Mouse (Mus musculus): ENCODE results near the gene Plek2.
"Not testable (repeated sequence)": the region's sequence is repeated elsewhere in the genome, so short reads cannot be mapped to it uniquely, and the experiment has no call there.

The Plek2 gene

DNA sequence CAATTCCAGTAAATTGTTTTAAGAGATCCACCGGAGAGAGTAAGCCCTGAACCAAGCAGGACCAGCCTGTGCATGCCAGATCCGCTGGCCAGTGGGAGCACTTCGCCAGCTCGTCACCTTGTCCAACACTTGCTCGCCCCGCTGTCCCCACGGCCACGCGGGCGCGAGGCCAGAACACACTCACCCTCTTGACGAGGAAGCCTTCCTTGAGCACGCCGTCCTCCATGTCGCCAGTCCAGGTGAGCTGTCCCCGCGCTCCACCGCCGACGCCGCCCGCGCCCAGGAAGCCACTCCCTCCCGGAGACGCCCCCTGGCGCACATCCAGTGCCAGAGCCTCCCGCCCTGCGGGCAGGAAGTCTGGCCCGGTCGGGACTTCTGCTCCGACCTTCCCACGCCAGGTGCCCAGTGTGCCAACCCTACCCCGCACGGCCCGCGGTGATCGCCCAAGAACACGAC is at the start of gene Plek2:
Gene Plek2, minus strand, starts transcription at position 258 of the 456 bp plus-strand sequence.
- DNase-seq (ENCODE audit: low read depth), result no peak

DNA sequence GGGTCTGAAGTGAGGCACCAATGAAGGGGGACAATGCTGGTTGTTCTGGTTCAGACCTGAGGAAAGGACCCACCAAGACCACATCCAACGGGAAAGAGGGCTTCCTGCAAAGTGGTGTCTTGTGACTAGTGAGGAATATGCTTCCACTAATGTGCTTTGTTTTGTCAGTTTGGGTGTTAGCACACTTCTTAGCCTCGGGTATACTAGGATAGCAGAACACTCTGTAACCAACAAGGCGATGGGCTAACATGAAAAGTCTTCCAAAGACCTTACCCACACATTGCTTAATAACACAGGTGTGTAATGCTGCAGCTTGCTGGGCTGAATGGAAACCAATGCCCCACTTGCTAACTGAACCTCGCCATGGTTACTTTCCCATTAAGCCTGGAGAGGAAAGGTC is 49.6 kb upstream of the Plek2 start:
- DNase-seq (ENCODE audit: low read depth), result no peak

DNA sequence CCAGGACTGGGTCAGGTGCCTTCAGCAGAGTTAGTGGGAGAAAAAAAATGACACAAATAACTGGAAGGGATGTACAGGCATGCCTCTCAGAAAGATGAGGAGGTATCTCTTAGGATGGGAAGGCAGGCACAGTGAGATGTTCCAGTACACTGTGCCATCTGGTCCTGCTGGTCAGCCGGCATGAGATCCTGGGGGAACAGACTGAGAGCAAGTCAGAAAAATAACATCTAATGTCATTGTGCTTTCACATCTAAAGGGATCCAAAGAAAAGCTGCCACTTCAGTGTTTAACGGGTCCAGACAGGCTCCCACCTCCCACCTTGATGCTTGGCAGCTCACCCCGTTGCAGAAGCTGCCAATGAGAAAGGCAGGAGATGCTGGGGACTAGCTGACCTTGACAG is 45.7 kb upstream of the Plek2 start:
- DNase-seq (ENCODE audit: low read depth), result no peak

DNA sequence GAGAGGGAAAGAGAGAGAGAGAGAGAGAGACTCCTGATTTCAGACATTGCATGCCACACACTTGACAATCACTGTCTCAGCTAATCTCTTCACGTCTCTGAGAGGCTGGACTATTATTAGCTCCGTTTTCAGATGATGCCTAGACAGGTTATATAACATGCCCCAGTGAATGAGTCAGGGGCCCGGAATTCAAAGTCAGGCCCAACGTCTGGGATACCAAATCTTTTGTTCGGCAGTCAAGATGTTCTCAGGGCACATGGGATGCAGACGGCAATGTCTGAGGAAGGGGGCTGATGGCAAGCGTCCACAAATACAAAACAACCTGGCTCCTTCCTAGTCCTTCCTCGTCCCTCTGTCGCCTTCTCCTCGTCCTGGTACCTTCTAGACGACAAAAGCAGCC is 45.3 kb upstream of the Plek2 start:
- DNase-seq (ENCODE audit: low read depth), result no peak

DNA sequence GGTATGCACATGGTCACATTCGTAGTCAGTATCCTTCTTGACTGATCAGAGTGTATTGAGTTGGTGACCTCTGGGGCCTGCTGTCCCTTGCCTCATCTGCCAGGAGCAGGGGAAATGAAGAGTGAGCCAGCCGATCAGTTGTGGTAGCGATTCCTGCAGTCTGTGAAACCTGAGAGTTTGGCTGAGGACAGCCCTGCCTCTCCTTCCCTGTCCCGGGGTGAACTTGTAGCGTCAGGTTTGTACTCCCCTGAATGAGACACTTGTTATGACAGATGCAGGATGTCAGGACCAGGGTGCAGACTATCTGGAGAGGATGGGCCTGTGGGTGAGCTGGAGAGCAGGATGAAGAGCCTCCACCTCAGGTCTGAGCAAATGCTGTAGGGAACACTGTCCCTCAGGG is 40.9 kb upstream of the Plek2 start:
- no peak for DNase-seq (ENCODE audit: low read depth)

DNA sequence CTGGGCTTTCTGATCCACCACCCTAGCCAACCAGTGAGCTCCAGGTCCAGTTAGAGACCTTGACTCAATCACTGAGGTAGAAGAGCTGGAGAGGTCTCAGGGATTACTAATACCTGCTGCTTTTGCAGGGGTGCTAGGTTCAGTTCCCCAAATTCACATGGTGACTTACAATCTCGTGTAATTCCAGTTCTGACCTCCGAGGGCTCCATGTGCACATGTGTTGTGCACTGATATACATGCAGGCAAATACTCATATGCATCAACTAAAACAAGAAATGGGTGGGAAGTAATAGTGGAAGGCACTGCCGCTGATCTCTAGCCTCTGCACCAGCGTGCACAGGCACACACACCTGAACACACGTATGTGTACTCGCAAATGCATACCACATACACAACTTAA is 40.4 kb upstream of the Plek2 start:
- peak; percentile 12 for DNase-seq (ENCODE audit: low read depth)

DNA sequence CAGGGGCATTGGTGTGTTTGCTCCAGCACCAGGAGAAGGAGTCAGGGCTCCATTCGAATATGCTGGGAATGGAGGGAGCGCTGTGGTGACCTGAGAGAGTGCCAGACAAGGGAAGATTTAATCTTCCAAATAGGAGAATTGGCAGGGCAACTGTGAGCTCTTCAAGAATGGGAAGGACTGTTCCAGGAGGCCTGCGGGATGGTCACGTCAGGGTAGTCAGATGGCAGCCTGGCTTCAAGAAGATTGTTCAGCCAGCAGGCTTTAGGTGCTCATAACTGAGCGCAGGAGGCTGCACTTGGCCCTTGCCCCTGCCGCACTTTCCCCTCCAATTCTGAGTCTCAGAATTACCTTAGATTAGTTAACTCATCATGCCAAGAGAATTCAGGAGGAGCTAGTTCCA is 36.2 kb upstream of the Plek2 start:
- DNase-seq (ENCODE audit: low read depth), result no peak

DNA sequence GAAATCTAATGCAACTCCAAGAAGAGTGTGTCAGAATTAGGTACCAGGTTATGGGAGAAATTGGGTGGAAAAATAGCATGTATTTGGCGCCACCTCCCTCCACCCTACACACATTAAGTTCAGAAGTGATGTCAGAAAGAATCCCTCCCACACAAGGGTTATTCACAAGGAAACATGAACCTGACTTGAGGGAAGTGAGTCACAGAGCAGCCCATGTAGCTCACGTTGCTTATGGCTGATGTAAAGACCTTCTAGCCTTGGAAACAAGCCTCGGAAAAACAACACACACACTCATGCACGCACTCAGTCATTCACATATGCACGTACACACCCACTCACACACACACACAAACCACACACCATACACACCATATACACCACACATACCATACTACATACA is 33.3 kb upstream of the Plek2 start:
- no peak for DNase-seq (ENCODE audit: low read depth)

DNA sequence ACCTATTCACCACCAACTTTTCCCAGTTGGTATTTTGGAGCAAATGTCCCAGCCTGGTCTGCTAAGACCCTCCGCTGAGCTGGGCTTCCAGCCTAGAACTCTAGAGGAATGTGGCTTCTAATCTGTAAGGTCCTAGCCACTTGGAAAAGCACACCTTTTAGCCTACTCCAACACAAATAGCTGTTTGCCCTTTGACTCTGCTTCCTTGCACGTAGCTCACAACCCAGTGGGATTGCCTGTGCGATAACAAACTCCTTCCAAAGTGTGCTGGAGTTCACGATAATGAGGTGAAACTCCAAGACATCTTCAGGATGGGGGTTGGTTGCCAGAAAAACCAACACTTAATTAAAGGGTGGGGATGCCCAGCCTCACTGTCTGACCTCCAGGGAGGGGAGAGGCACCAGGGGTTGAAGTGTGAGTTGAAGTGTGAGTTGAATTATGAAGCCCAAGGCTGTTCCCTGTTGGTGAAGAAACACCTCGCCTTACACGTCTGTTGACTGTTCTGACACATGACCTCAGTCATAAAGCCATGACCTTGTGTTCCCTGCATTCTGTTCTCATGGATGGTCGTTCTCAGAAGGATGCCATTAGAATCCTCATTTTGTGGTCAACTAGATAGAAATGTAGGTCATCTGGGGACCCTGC is 32.8 kb upstream of the Plek2 start:
- no peak for DNase-seq (ENCODE audit: low read depth)

DNA sequence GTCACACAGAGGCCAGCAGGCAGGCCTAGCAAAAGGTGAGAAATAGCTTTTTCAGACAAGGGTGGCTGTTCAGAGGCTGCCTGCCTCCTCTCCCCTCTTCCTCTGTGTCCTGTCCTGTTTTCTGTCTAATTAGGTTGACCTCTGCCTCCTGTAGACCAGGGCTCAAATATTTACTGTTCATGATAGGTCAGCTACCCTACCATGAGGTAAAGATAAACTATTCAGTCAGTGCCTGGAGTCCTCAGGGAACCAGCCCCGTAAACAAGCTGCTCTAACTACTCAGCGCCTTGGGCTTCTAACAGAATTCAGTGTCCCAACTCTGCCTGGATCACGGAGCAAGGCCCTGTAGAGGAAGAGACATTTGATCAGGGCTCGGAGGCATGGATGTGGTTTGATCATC is 29.7 kb upstream of the Plek2 start:
- DNase-seq (ENCODE audit: low read depth), result no peak

DNA sequence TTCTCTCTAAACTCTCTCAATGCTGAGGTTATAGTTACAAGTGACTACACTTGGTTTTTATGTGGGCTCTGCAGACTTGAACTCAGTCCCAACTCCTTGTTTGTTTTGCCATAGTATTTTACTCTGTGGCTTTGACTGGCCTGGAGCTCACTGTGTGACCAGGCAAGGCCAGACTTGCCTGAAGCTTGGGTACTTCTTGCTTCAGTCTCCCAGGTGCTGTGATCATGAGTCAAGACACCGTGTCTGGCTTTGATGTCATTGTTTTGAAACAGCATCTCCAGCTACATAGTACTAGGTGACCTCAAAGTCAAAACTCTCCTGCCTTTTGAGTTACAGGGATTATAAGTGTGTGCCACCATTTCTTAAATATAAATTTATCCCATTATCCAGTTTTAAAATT is 23.1 kb upstream of the Plek2 start:
- no peak for DNase-seq (ENCODE audit: low read depth)

DNA sequence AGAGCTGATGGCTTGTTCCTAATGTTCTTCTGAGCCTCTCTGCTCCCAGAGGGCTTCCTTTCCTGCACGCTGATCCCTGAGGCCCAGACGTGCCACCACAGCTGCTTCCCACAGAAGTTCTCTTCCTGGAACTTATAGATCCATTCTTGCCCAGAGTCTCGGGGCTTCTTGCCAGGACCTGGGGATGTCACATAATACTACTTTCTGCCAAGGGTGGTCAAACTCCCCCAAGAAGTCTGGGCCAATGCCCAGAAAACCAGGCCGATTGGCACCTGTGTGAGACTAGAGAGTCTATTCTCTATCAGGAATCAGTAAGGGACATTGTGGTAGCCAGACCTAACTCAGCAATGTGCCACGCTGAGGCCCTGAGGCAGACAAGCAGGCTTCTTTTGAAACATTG is 20.5 kb upstream of the Plek2 start:
- no peak for DNase-seq (ENCODE audit: low read depth)

DNA sequence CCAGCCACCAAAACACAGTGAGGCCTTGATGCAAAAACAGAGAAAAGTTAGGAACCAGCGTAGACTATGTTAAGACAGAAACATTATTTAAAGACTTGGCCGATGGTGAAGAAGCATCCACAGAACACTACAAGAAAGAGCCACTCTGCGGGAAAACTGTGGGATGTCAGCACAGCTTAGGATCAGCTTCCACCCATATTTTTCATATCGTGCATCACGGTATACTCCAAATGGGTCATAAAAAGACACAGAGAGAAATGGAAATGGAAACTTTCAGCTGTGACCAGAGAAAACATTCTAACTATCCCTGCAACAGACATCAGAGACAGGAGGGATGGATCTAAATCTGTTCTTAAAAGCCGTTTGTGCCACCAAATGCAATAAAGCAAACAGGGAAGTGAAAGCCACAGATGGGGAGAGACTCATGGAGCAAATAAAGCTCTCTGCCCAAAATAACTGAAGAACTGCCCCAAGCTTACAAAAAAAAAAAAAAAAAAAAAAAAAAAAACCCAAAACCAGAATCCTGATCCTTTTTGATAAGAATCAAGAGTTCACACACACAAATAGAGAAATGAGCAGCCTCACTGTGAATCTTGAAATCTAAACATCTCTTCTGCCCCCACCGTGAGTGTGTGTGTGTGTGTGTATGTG is 16.9 kb upstream of the Plek2 start:
- no peak for DNase-seq (ENCODE audit: low read depth)

DNA sequence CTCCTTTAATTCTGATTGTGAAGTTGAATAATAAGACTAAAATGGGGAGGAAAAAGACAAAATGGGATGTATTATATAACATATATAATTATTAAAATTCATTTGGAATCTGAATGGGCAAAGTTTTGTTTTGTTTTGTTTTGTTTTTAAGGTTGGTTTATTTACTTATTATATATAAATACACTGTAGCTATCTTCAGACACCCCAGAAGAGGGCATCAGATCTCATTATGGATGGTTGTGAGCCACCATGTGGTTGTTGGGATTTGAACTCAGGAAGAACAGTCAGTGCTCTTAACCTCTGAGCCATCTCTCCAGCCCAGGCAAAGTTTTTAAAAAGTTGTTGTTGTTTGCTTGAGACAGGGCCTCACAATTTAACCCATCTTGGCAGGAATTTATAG is 16.2 kb upstream of the Plek2 start:
- not testable (repeated sequence) for DNase-seq (ENCODE audit: low read depth)

DNA sequence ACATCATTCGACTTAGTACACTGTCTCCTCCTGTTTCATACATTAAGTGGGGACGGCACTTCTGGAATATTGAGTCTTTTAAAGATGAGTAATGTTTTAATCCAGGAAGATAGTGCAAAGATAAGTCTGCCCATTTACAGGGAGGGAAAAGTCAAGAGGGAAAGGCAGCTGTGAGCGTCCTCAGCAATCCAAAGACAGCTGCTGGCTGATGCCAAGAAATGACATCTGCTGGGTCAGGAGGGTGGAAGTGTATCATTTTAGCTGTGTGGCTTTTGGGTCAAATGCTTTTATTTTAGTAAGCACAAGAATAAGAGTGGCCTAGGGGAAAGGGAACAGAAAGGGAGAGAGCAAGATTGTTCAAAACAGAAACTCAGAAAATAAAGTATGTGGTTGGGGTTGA is 15.3 kb upstream of the Plek2 start:
- no peak for DNase-seq (ENCODE audit: low read depth)

DNA sequence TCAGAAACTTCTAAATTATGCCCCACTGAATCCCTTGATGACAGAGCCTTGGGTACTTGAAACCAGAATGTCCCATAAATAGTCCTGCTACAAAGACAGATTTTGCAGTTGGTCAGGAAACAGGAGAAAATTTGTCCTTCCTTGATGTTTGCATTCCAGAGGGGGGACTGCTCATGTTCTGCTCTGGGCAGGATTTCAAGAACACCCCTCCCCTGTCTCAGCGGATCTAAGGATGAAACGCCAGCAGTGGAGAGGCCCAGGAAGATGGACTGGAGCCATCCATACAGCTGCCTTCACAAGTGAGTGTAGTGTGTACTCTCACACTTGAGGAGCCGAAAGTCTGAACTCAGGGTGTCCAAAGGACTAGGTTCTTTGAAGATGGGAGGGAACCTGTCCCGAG is 14.7 kb upstream of the Plek2 start:
- no peak for DNase-seq (ENCODE audit: low read depth)

DNA sequence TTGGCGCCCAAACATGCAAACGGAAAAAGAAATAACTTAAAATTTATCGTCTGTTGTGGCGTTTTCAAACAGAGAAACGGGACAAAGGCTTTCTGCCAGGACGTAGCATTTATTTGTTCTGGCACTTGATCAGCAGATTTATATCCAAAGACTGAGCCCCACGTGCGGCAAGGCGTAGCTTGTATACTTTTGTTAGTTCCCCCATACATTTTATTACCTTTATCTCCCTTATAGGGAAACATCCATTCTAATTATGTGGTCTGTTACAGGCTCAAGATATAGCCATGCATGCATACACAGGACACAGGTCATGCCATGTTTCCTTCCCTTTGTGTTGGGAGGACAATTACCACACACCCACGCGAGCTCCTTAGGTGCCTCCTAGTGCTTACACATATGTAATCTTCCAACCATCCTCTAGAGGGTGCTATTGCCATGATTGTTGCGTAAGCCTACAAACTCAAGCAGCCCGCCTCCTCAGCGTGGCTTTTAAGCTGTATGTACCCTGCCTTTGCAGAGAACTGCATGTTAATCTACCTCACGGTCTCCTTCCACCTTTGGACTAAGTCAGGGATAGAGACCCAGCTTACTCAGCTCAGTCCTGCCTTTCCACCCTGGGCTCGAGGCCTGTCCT is 12.4 kb upstream of the Plek2 start:
- peak; percentile 63 for DNase-seq (ENCODE audit: low read depth)

DNA sequence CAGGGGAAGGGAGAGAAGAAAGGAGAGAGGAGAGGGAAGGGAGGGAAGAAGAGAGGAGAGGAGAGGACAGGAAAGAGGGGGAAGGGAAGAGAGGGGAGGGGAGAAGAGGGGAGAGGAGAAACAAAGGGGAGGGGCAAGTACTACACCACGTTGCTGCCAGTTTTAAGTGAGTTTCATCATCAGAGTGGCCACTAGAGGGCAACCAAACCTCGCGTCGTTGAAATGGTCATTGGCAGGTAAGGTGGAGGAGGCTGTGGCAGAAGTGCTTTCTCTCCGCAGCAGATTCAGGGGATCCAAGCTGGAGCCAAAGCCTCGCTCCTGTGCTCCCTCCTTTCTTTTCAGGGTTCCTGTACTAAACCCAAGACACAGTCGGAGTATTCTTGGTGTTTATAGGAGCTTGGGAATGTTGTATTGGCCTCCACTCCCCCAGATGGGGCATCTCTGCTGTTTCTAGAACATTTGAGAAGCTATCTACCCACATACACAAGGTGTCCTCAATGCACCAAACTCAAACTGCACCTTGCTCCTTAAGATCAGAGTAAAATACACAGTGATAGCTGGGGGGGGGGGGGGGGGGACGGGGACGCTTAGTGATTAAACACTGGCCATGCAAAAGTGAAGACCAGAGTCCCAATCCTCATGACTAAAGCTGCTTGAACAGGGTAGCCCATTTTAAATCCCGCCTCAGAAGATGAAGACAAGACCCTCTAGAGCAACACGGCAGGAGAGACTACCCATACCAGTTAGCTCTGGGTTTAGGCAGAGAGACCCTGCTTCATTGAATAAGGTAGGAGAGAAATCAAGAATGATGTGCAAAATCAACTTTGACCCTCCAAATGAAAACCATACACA is 11.7 kb upstream of the Plek2 start:
- peak; percentile 89 for DNase-seq (ENCODE audit: low read depth)

DNA sequence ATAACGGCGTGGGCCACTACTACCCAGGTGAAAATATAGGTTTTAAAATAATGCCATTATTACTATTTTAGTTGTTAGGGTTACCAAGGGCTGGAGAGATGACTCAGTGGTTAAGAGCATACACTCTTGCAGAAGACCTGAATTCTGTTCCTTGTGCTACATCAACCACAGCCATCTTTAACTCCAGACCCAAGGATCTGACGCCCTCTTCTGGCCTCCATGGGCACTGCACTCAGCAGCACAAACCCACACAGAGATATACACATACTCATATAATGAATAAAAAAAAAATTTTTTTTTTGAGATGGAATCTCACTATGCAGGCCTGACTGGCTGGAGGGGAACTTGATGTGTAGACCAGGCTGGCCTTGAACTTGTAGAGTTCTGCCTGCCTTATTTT is 9.5 kb upstream of the Plek2 start:
- DNase-seq (ENCODE audit: low read depth), result no peak

DNA sequence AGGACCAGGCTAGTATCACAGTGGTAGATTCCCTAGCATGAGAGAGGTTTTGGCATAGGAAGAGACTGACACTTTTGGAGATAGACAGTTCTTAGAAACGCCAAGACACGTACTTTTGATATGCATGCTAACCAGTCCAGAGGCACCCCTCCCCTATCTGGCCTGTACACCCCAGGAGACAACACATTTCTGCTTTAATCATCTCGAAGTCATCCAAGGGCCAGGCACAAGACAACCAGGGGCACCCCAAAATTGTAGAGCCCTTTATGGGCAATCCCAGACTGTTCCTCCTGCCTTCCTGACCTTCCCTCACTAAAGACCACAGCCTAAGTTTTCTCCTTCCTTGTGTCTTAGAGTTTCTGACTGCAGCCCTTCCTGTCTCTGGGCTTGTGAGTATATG is 8.8 kb upstream of the Plek2 start:
- DNase-seq (ENCODE audit: low read depth), result no peak

DNA sequence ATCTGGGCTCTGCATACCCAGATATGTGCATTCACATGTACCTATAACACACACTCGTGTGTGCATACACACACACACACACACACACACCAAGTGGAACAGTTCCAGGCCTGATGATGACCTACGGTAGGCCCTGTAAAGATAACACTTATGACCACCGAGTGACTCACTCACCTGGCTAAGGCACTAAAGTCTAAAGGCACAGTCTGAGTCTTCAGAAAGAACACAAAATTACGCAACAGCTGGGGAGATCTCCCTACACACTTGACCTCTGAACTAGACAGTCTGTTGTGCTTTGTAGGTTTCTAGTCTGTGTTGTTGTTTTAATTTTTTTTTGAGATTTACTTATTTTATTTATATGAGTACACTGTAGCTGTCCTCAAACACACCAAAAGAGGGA is 7.7 kb upstream of the Plek2 start:
- no peak for DNase-seq (ENCODE audit: low read depth)

DNA sequence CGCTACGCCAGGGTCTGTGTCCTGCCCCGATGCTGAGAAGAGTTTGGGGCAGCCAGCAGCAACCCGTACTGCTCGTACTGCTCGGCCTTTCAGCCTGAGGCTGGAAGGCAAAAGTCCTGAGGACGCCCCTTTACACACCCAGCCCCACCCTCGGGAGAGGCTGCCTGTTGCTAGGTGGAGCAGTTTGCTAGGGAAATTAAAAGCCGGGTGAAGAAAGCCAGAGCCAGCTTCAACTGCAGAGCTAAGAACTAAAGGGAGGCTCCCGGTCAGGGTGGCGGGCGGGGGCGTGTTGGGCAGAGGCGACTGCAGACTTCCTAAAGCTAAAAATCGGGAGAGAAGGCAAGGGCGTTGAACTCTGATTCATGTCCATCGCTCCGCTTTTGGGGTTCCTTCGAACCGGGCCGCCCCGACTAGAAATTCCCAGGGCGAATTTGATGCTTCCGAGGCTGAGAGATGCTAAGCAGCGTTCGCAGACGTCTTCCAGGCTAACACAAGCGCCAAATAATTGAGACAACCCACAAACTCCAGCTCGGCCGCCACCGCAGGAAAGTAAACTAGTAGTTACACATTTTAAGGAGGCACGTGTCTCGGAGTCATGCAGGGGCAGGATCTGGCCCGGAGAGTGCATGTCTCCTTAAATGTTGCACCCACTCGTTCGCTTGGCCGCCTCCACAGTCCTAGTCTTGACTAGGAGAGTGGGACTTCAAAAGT is 5.1 kb upstream of the Plek2 start:
- DNase-seq (ENCODE audit: low read depth), result no peak

Measured in c-Kit-positive CD71-negative TER-119-negative erythroid progenitor cells, embryonic 14.5 days (primary cell).